Mouse (Mus musculus) liver, embryonic 16.5 days (tissue): ENCODE measurements around the gene Apopt1. TPM values are rescaled to one million over a fixed set of nuclear protein-coding genes. Genes with fewer than 3 reads are reported as not detected.
A peak's percentile ranks its signal among the peaks of the same experiment; 100 is the strongest.

Experiments used
- ATAC-seq: fragments of 200-750 bp; cut with Nextera tagmentation; 2 replicates; pipeline ENCODE4 v1.8.0; 2017; ENCODE audit warnings: low read depth, mild to moderate bottlenecking, moderate number of reproducible peaks, moderate library complexity
- H3K27ac ChIP-seq: fragments of 300-500 bp; sonication (generic); 2 replicates; pipeline ENCODE4 v1.5.1; 2014; ENCODE audit warnings: mild to moderate bottlenecking, low read length
- H3K27me3 ChIP-seq: fragments of 300-500 bp; sonication (generic); 2 replicates; pipeline ENCODE4 v1.6.1; 2014; ENCODE audit warnings: low read depth, low read length, mixed read lengths; ENCODE audit not compliant: control insufficient read depth, insufficient read depth
- H3K36me3 ChIP-seq: fragments of 300-500 bp; sonication (generic); 2 replicates; pipeline ENCODE4 v1.6.1; 2014; ENCODE audit warnings: mild to moderate bottlenecking; ENCODE audit not compliant: control insufficient read depth, insufficient read depth
- H3K4me1 ChIP-seq: fragments of 300-500 bp; sonication (generic); 2 replicates; pipeline ENCODE4 v1.6.1; 2014; ENCODE audit warnings: low read depth, low read length, mixed read lengths; ENCODE audit not compliant: control insufficient read depth
- H3K4me2 ChIP-seq: fragments of 300-500 bp; sonication (generic); 2 replicates; pipeline ENCODE4 v1.6.1; 2014; ENCODE audit warnings: low read depth, low read length, mixed read lengths
- H3K4me3 ChIP-seq: fragments of 300-500 bp; sonication (generic); 2 replicates; pipeline ENCODE4 v1.5.1; 2014; ENCODE audit warnings: low read depth, mild to moderate bottlenecking, low read length
- H3K9ac ChIP-seq: fragments of 300-500 bp; sonication (generic); 2 replicates; pipeline ENCODE4 v1.6.1; 2014; ENCODE audit warnings: low read depth, low read length
- H3K9me3 ChIP-seq: fragments of 300-500 bp; sonication (generic); replicated peaks from 2 replicates; pipeline ENCODE4 v1.6.1; 2016; ENCODE audit warnings: low read length; ENCODE audit not compliant: control insufficient read depth
- WGBS: fragments of 180-500 bp; shearing (Covaris S2); extraction: QIAGEN DNeasy Blood & Tissue Kit; methylation state at CpG from one replicate; pipeline ENCODE4 v1.1.7; 2014; ENCODE audit not compliant: insufficient replicate concordance; 5-methylcytosine and 5-hydroxymethylcytosine counted together
- polyA plus RNA-seq: library from polyadenylated mRNA; unstranded; fragments of >200 nt; fragmentation: Nextera tagmentation; extraction: Ambion mirVana; gene quantifications from 2 replicates; pipeline ENCODE4 v1.2.1, GENCODE M21; 2015

The Apopt1 gene
- polyA plus RNA-seq, 1 experiment from 2014 or later, result 17.5 TPM

DNA sequence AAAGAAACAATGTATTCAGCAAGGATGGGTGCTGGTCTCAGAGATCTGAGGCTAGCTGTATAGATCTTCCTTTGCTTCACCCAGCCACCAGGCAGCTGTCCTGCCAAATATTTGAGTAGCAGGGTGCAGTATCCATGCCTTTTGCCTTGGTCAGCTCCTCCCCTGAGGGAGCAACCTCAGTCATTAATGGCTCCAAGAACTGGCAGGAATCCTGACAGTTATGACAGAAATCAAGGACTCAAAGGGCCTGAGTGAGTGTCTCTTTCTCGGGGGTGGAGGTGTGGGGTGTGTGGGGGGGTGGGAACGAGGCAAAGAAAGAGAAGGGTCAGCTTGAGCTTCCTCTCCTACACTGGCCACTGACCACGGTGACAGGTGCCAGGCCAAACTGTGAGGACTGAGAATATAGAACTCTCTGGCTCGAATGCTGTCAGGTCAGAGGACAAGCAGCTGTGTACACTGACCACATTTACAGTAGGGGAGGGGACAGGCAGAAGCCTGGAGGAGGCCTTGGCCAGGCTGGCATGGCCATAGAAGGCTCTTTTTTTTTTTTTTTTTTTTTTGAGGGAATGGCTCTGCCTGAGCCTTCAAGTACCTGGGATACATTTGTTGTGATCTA is 43.1 kb downstream of the Apopt1 start:
- no peaks in the 10 kb centered on the region for H3K9me3 ChIP-seq
- H3K27ac ChIP-seq, result no peak overlapping the region
- H3K4me2 ChIP-seq, result no peak overlapping the region
- no peak for ATAC-seq
- H3K36me3 ChIP-seq, result no peaks in the 10 kb centered on the region
- 29% methylated on average over 4 of the region's 4 CpGs for WGBS
- no peak overlapping the region for H3K9ac ChIP-seq
- peaks cover 21% of the 10 kb centered on the region for H3K4me1 ChIP-seq
- H3K4me3 ChIP-seq, result no peak overlapping the region
- H3K27me3 ChIP-seq, result no peaks in the 10 kb centered on the region

DNA sequence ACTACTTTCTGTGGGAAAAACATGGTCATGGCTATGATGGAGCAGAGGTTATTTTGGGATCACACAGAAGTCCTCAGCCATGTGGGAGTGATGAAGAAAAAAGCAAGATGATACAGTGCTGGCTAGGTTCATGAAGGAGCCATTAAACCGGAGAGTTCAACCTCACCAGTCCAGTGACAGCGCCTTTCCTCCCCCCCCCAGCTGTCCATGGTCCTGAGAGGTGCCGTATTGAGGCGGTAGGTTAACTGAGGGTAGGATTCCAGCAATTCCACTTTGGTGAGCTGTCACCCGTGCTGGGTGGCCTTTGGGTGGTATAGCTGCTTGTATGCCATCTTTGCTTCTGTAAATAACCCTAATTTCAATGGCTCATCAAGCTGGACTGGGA is 43.6 kb downstream of the Apopt1 start:
- no peak overlapping the region for H3K9ac ChIP-seq
- no peak overlapping the region for H3K4me3 ChIP-seq
- H3K36me3 ChIP-seq, result no peaks in the 10 kb centered on the region
- peaks cover 23% of the 10 kb centered on the region for H3K4me1 ChIP-seq
- WGBS, result 50% methylated on average over 5 of the region's 5 CpGs
- H3K27ac ChIP-seq, result no peak overlapping the region
- no peak for ATAC-seq
- H3K9me3 ChIP-seq, result no peaks in the 10 kb centered on the region
- no peaks in the 10 kb centered on the region for H3K27me3 ChIP-seq
- no peak overlapping the region for H3K4me2 ChIP-seq

DNA sequence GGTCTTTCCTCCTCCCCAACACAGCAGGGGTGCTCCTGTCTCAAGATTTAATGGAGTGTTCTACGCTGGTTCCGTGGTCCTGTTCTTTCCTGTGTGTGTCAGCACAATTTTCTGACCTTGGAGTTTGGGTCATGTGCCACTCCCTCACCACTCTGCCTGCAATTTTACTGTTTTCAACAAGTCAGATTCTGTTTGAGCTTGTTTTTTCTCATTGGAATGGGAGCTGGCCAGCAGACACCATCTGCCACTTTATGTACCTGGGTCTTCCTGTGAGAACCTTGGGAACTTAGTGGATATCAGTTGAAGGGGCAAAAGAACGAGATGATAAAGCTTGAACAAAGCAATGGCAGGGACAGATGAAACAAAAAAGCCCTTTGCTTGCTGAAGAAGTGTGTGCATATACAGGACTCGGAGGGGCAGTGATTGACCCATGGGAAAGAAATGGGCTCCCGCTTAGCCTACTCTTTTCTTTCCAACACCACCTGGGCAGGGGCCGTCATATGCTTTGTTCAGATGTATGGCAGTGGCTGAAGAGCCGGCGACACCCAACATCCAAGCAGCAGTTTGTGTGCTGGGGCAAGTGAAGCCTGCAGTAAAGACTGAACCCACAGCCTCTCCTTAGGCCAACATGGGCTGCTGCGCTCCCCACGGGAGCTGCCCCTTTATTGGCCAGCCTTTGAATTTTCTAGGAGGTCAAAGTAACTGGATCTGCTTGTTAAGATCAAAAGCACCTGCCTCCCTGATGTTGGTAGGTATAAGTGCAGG is 44.7 kb downstream of the Apopt1 start:
- Histone ChIP-seq H3K36me3 (no peaks in the 10 kb centered on the region), H3K4me1 (peaks cover 25% of the 10 kb centered on the region), H3K9ac (peak overlapping the region; percentile 81), H3K4me3 (peak overlapping the region; percentile 81), H3K4me2 (peak overlapping the region; percentile 99), H3K9me3 (no peaks in the 10 kb centered on the region), H3K27me3 (no peaks in the 10 kb centered on the region), H3K27ac (peak overlapping the region; percentile 51; the same call in 1 of the 2 replicates)
- ATAC-seq, result no peak
- 60% methylated on average over 10 of the region's 10 CpGs for WGBS

DNA sequence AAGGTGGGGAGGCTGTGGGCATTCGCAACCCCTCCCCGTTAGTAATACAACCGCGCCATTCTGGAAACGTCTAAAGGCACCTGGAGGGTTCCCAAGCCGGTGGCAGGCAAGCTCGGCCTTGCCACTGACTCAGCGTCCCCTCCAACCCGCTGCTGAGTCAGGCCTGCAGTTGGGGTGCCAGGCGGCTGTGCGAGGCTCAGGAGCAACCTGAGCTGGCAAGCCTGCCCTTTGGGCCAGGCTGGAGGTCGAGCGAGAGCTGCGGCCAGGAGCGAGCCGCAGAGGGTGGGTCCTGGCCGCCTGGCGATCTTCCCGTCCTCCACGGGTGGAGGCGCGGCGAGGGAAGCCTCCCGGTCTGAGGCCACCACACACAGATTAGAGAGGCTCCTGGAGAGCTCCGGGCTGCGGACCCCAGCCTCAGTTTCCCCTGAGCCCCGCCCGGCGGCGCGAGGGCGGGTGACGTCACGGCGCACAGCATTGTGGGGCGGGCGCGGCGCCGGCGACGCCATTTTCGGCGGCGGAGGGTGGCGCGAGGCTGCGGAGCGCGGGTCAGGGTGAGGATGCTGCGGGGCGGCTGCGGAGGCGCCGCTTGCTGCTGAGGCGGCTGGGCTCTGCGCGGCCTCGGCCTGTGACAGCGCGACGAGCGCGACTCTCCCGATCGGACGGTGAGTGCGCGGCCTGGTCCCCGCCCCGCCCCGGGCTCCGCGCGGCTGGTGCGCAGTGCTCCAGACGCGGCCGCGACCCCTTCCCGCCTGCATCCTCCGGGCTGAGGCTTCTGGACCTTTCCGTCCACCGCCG is 45.5 kb downstream of the Apopt1 start, which contains the start of gene Klc1:
Klc1 (plus strand) TSS at position 469 of the 795 bp plus-strand sequence.
- under 1% methylated on average over 81 of the region's 85 CpGs for WGBS
- H3K4me1 ChIP-seq, result peaks cover 25% of the 10 kb centered on the region

DNA sequence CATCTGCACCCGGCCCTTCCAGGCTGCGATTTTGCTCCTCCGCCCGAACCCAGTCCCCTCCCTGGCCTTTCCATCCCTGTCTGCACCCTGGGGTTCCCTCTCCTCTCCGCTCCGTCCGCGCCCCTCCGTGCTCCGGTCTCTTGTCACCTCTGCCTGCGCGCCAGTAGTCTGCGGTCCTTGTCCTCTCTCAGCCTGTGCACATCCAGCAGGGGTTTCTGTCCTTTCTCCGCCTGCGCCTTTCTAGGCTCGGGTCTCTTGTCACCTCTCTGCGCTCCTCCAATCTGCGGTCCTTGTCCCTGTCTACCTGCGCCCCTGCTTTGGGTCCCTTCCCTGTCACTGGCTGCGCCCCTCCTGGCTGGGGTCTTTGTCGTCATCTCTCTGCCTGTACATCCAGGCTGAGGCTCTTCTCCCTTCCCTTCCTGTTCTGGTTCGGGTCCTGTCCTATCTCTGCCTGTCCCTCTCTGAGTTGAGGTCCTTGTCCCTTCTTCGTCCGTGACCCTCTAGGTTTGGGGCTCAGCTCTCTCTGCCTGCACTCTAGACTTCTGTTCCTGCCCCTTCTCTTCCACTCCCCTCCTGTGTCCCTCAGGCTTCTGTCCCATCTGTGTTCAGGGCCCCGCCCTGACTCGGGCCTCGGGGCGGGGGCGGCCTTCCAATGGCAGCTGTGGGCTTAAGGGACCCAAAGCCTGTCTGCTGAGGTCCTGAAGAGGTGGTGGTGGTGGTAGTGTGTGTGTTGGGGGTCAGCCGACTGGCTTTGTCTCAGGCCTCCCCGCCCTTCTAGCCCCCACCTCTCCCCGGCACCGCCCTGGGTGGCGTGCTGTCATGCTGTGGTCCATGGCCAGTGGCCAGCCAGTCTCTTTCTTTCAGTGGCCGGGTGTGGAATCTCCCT is 46.4 kb downstream of the Apopt1 start:
- no peaks in the 10 kb centered on the region for H3K9me3 ChIP-seq

More for the DNA sequence above, 45.5 kb downstream of the Apopt1 start, which contains the start of gene Klc1:
- Histone ChIP-seq H3K27ac (peak within 1 kb of the TSS; percentile 51), H3K4me3 (peak within 1 kb of the TSS; percentile 81), H3K27me3 (no peaks in the 10 kb centered on the region), H3K9me3 (no peaks in the 10 kb centered on the region), H3K36me3 (no peaks in the 10 kb centered on the region), H3K4me2 (peak within 1 kb of the TSS; percentile 99), H3K9ac (peak within 1 kb of the TSS; percentile 81)
- ATAC-seq, result peak; percentile 79

DNA sequence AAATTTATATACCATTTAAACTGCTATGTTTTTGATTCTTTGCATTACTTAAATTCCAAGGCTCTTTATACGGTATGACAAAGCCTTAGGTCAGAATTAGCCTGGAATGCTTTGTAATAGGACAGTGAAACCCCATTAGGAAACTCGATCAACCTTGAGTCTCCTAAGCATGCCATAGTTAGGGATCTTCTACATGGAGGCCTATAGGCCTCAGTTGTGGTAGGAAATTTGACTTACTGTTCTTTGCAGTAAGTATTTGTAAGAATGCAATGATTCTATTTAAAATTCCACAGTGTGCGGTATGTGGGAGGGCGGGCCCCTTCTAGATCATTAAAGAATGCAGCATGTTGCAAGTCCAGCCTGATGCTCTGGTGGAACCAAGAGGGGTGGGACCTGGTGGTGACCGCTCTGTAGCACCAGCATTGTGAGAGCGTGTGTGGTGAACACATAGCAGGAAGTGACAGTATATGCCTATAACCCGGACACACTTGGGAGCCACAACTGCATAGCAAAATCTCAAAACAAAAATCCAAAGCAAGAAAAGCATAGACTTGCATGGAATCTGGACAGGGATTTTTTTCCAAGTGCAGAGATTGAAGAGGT is 47.3 kb downstream of the Apopt1 start:
- Histone ChIP-seq H3K4me2 (no peak overlapping the region), H3K9me3 (no peaks in the 10 kb centered on the region), H3K4me1 (peaks cover 21% of the 10 kb centered on the region), H3K9ac (no peak overlapping the region), H3K27me3 (no peaks in the 10 kb centered on the region), H3K36me3 (no peaks in the 10 kb centered on the region), H3K27ac (no peak overlapping the region), H3K4me3 (no peak overlapping the region)
- 71% methylated on average over 7 of the region's 7 CpGs for WGBS
- no peak for ATAC-seq

More for the DNA sequence above, 46.4 kb downstream of the Apopt1 start:
- Histone ChIP-seq H3K9ac (peak overlapping the region; percentile 81), H3K27me3 (no peaks in the 10 kb centered on the region), H3K4me1 (peaks cover 25% of the 10 kb centered on the region), H3K36me3 (no peaks in the 10 kb centered on the region), H3K4me2 (peak overlapping the region; percentile 99), H3K27ac (peak overlapping the region; percentile 51), H3K4me3 (peak overlapping the region; percentile 81)
- ATAC-seq, result peak; percentile 27
- WGBS, result 5% methylated on average over 35 of the region's 35 CpGs

DNA sequence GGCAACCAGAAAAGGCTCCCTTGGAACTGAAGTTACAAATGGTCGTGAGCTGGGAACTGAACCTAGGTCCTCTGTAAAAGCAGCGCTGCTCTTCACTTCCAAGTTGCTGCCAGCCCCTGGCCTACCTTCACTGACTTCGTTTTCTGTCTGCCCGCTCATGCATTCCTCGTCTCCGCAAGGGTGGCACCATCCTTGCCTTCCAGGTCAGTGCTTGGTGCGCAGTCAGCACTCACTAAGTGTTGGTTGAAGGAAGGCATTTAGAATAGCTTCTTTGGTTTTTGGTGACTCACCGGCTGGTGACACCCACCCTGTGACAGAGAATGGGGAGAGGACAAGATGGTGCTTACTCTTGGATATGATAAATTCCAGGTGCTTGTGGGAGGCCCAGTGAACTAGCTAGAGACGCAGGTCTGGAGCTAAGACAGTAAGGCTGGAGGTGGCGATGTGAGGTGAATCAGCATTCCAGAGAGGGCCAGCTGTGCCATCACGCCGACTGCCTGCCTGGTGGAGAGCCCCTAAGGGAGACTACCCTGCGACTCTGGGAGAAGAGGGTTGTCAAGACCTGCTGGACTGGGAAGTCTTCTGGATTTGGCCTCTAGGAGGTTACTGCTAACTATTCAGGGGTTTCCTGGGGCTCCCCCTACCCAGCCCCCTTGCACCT is 49.7 kb downstream of the Apopt1 start:
- Histone ChIP-seq H3K36me3 (no peaks in the 10 kb centered on the region), H3K9ac (no peak overlapping the region), H3K27ac (no peak overlapping the region), H3K4me2 (no peak overlapping the region), H3K9me3 (no peaks in the 10 kb centered on the region), H3K4me1 (peaks cover 32% of the 10 kb centered on the region), H3K27me3 (no peaks in the 10 kb centered on the region), H3K4me3 (no peak overlapping the region)
- no peak for ATAC-seq
- 88% methylated on average over 13 of the region's 13 CpGs for WGBS
